Mouse (Mus musculus): ENCODE data around the gene Spats2.

Gene Spats2

DNA sequence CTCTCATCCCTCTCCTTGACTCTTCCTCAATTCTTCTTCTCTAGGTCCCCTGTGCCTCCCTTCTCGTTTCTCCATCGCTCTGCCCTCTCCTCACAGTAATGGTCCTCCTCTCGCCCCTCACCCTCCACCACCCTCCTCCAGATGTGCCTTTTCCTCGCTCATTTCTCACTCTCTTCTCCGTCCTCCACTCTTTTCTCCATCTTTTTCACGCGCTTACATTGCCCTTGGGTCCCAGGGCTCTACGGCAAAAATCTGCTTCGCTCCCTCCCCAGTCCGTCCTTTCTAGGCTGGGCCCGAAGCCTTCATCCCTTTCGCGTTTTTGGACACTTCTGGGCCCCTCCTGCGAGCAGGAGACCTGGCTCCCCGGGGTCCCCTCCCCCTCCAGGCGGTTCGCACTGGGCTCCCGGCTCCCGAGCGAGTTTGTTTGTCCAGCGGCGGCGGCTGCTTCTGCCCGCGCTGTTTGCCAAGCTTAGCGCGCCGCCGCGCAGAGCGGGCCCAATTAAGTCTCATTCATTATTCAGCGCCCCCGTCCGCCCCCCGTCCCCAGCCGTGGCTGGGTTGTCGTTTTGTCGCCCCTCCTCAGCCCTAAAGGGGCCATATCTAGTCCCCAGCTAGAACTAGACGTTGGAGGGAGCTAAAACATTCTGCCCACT, 27.8 kb upstream of the Spats2 start:
- in situ Hi-C loops (cut with MboI, MseI): no loop called here

DNA sequence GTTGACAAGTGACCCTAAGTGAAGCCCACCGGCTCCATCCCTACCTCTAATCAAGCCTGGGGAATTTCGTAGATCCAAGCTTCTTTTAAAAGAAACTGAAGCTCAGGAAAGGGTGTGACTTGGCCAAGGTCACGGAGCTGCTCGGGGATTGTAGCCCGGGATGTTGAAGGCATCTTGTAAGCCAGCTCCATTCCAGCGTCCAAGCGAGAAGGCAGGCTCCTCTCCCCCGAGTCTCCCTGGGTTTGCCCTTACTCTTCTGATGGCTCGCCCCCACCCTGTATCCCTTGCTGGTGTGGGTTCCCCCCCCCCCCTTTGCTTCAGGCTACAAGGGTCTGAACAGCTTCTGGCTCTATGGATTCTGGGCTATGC, 27.2 kb upstream of the Spats2 start:
- in situ Hi-C loops (cut with MboI, MseI): no loop called here

DNA sequence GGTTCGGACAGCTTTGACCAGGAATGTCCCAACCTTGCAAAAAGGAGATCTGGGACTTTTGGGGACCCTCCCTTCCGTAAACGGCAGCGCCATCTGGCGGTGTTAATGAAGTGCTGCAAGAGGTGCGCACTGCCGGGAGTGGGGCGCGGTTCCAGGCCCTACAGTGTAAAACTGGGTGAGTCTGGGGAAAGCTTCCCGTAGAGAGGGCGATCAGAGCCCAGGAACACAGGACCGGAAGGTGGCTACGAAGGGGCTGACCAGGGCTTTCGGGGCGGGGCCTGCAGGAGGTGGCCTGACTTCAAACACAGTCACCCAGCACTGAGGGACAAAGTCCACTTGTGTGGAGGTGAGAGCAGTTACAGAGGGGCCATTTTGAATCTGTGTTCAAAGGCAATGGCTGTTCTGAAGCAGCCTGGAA, 26.6 kb upstream of the Spats2 start:
- in situ Hi-C loops (cut with MboI, MseI): no loop called here

DNA sequence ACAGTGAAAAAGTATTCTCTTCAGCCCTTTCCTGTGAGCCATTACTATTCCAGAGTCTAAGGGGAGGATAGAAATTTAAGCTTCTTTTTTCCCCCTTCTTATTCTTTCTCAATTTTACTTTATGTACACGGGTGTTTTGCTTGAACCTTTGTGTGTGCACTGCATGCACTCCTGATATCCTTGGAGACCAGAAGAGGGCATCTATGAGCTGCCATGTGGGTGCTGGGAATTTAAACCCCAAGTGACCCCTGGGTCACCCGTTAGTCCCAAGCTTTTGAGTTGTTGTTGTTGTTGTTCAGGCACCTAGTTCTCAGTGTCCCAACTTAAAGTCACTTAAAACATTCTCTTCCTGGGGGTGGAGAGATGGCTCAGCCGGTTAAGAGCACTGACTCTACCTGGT, 25.7 kb upstream of the Spats2 start:
- in situ Hi-C loops (cut with MboI, MseI): loop anchor here (10.0 kb wide), 1 partner anchor 205 kb away; the partner anchor contains the start of genes Dhh and Rhebl1

DNA sequence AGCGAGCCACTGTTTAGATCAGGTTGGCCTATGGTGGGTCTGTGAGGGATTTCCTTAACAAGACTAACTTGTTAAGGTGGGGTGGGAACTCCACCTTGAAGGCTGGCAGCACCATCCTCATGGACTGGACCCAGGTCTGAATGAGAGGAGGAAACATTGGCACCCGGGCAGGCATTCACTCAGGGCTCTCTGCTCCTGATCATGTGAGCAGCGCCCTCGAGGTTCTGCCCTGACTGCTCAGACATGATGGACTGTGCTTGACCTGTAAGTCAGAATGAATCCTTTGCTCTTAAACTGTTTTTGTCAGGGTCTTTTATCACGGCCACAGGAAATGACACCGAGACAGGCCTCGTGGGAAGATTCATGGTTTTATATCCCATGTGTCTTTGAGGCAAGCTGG, 20.5 kb upstream of the Spats2 start:
- in situ Hi-C loops (cut with MboI, MseI): loop anchor here (10.0 kb wide), 1 partner anchor 210 kb away; the partner anchor contains the start of genes Dhh and Rhebl1

DNA sequence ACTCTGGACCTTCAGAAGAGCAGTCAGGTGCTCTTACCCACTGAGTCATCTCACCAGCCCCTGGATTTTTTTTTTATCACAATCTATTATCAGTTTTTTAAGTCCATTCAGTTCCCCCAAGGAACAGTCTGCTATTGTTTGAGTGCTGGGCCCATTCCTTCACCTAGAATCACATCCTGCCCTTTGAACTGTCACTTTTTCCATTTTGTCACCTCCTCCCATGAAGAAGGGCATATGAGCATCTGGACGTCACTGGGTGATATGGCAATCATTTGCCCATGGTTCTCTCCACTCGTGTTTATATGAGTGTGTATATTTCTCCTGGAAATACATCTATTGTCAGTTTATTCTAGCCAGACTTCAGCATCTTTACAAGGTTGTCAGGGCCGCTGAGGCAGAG, 17.9 kb upstream of the Spats2 start:
- in situ Hi-C loops (cut with MboI, MseI): loop anchor here (10.0 kb wide), 1 partner anchor 213 kb away; the partner anchor contains the start of genes Dhh and Rhebl1

DNA sequence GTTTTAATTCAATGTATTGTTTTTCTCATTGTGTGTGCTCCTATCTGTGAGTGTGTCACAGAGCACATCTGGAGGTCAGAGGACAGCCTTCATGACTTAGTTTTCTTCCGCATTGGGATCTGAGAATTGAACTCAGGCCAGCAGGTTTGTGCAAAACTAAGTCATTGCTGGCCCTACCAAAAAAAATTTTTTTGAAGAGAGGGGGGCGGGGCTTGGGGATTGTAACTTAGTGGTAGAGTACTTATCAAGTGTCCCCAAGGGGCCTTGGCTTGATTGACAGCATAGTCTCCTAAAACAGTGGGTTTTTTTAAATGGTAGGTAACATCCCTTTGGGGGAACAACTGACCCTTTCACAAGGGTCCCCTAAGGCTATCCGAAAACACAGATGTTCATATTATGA, 14.6 kb upstream of the Spats2 start:
- in situ Hi-C loops (cut with MboI, MseI): no loop called here

DNA sequence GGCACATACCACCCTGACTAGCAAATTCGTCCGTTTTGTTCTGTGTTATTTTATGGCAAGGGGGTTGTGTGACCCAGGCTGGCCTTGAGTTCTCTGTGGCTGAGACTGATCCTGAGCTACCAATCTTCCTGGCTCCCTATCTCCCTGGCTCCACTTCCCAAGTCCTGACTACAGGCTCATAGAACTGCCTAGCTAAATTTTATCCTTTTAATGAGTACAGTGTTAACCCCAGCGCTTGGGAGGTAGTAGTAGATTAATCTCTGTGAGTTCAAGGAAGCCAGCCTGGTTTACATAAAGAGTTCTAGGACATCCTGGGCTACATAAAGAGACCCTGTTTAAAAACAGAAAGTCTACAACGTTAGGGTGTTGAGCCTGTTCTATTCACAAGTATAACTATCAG, 13.9 kb upstream of the Spats2 start:
- in situ Hi-C loops (cut with MboI, MseI): no loop called here

DNA sequence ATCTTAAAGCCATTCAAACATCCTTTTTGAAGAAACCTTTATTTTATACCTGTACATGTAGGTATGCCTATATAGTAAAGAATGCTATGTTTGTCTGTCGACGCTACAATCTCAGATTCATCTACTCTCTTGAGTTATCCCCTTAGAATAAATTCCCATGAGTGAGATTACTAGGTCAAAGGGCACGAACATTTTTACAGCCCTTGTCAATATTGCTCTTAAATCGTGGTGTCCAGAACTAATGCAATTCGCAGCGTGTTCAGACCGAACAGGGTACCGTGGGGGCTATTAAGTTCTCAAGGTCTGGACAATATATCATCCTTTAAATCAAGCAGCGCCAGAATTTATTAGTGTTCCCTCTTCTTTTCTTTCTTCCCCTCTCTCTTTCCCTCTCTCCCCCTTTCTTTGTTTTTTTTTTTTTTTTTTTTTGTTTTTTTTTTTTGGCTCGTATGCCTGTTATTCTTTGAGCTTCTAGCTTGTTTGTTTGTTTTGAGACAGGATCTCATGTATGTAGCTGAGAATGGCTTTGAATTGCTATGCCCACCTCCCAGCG, 12.8 kb upstream of the Spats2 start:
- in situ Hi-C loops (cut with MboI, MseI): no loop called here

DNA sequence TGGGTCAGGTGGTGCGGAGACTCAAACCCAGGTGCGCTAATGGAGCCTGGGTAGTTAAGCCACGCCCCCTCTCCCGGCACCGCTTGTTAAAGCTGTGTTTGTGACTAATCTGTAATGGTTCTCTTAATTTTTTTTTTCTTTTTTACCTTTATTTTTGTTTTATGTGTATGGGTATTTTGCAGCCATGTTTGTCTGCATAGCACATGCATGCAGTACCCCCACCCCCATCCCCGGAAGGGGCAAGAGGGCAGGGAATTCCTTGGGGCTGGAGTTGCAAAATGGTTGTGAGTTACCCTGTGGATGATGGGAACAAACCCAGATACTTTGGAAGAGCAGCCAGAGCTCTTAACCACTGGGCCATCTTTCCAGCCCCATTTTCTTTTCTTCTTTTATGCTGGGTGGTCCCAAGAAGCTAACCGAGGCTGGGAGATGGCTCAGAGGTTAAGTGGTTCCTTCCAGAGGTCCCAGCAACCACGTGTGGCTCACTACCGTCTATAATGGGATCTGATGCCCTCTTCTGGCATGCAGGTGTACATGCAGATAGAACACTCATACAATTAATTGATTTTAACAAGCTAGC, 12.2 kb upstream of the Spats2 start:
- in situ Hi-C loops (cut with MboI, MseI): no loop called here

DNA sequence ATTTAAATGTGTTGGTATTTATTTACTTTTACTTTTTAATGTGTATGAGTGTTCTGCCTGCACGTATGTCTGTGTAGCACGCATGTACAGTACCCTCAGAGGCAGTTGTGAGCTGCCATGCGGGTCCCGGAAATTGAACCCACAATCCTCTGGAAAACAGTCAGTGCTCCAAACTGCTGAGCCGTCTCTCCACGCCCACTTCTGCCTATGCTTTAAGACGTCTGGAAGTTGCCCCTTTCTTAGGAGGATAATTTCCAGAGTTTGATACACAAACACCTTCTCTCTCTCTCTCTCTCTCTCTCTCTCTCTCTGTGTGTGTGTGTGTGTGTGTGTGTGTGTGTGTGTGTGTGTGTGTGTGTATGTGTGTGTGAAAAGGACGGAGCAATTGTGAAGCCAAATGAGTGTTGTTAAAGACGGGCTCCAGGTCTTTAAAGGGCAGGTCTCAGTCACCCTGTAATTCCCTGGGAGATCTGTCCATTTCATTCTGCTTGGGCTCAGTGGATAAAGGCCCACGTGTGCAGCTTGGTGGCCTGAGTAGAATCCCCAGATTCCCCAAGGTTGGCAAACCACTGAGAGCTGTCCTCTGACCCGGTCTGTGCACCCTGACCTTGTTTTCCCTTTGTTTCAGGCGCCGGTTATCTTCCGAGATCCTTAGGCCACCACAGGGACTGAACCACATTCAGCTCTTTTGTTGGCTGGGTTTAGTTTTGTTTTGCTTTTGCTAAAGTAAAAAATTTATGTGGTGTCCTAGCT, 11.2 kb upstream of the Spats2 start:
- in situ Hi-C loops (cut with MboI, MseI): no loop called here

DNA sequence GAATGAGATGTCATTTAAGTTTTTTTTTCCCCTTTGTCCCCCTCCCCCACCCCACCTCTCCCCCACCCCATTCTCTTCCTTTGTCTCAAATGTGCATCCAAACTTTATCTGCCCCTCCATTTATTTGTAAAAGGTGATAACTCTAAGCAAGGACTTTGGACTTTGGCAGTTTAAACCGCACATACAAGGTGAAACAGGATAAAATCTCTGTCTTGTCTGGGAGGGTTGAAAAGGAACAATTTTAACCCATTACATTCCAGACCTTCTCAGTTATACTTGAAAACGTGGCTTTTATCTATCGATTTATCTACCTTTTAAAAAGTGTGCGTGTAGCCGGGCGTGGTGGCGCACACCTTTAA, 10.7 kb upstream of the Spats2 start:
- in situ Hi-C loops (cut with MboI, MseI): no loop called here

DNA sequence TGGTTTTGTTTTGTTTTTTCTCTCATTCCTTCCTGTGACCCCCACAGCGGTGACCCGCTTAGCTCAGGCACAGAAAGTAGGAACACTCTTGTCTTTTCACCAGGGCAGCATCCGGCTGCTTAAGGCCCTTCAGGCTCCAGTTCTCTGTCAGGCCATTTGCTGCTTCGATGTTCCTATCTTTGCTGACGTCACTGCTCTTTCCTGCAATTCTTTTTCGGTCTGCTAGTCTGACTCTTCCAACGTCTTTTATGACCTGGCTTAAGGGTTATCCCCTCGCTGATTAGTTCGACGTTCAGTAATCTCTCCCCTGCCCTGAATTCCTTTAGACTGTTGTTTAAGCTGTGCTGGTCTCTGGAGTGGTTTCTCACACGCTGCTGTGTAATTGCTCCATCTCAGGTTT, 9.2 kb upstream of the Spats2 start:
- in situ Hi-C loops (cut with MboI, MseI): no loop called here

DNA sequence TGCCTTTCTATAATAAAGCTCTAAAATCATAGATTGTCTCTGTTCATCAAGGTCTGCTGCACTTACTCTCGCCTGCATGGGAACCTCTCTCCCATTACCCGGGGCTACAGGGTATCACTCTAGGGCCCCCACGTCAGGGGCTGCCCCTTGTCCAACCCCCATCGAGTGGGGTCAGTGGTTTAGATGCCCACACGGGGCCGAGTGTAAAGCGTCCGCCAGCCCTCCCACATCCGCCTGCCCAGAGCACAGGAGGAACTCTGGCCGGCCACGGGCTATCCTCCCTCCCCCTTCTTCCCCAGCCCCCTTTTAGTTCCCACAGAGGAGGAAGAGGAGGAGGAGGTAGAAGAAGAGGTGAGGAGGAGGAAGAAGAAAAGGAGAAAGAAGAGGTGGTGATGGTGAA, 4.9 kb upstream of the Spats2 start:
- in situ Hi-C loops (cut with MboI, MseI): no loop called here

DNA sequence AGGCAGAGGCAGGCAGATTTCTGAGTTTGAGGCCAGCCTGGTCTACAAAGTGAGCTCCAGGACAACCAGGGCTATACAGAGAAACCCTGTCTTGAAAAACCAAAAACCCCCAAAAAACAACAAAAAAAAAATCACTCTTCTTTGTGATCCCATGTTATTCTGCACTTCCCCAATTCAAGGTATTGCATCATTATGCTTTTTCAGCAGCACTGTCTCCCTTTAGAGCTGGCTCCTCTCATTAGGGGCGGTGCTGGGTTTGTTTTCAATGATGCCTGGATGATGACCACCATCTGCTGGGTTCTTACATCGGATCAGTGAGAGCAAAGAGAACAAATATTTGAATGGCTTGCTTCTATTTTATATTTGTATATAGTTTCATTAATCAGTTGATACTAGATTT, 3.1 kb upstream of the Spats2 start:
- in situ Hi-C loops (cut with MboI, MseI): no loop called here

DNA sequence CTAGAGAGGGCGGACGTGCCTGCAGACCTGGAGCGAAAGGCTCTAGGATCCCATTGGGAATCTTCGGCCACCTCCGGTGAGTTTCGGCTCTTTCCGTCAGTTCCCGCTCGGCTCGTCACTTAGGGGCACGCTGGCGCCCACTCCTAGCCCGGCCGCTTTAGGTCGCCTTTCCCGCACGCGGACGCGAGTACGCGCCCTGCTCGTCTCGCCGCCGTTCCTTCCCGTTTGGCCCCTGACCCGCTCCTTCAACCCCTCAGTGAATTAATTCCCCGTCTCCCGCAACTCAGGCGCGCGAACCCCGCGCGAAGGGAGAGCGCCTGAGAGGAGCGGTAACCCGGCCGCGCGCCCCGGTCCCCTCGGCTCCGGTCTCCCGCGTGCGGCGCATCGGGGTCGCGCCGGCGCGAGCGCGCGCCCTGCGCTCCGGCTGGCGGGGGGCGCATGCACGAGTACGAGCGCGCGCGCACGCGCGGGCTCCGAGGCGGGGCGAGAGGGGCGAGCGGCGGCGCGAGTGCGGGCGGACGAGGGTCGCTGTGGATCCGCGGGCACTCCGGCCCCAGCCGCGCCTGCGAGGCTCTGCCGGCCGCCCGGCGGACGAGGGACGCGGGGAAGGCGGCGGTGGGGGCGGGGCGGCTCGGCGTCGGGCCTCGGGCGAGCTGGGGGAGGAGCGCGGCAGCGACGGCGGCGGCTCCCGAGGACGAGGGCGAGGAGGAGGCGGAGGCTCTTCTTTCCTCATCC, 532 bp downstream of the Spats2 start:
- in situ Hi-C loops (cut with MboI, MseI): no loop called here

DNA sequence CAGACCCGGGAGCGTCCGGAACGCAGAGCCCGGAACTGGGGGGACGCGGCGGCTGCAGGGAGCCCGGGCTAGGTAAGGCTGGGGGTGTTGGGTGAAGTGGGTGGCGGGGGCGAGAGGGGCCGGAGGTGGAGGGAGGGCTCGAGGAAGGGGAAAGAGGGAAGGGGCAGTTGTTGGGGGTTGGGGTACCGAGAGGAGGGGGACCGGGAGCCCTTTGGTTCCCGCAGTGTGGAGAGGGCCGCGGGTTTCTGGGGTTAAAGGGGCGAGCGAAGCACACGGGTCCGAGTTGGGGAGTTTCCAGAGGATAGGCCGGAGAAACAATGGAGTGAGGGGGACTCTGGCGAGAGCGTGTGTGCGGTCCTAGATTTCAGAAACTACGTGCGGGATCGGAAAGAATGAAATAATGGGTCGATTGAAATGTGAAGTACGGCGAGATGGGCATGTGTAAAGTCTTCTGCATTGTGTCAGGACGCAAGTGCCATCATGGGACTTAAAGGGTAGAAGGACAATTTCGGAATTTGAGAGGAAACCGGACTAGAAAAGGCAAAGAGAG, 1.2 kb downstream of the Spats2 start:
- in situ Hi-C loops (cut with MboI, MseI): no loop called here

DNA sequence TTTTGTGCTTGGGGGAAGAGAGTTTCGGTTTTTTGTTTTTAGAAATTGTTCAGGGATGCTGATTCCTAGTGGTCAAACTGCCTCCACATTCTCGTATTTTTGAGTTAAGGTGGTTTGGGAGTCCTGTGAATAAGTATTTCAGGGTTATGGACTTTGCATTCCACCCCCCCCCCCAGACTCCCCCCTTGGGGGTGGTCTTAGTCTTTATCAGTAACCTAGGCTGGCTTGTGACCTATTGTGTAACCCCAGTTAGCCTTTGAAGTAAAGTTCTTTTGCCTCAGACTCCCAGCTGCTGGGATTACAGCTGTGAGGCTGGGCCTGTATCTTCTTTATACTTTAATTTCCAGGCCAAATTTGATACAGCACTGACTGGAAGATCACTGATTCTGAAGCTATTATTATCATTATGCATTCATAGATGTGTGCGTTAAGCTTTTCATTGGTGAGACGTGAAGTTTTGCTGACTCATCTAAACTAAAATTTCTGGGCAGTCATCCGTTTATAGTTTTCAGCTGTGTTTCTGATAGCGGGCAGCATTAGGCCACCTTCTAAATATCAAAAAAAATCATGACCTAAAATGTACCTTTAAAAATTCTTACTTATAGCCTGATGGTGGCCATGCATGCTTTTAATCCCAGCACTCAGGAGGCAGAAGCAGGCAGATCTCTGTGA, 2.3 kb downstream of the Spats2 start:
- in situ Hi-C loops (cut with MboI, MseI): no loop called here

DNA sequence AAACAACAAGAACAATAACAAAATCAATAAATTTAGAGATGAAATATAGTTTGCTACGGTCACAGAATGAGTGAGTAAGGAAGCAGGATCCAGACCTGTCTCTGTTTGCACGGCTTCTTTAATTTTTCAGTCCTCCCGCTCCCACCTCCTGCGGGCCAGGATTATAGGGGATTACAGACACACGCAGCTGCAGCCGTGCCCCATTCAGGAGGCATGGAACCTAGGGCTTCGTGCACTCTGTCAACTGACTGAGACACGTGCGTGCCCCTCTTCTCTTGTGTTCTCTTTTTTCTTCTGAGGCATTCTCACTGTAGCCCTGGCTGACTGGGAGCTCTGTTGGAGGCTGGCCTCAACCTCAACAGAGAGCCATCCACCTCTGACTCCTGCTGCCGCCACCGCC, 3.7 kb downstream of the Spats2 start:
- in situ Hi-C loops (cut with MboI, MseI): no loop called here

DNA sequence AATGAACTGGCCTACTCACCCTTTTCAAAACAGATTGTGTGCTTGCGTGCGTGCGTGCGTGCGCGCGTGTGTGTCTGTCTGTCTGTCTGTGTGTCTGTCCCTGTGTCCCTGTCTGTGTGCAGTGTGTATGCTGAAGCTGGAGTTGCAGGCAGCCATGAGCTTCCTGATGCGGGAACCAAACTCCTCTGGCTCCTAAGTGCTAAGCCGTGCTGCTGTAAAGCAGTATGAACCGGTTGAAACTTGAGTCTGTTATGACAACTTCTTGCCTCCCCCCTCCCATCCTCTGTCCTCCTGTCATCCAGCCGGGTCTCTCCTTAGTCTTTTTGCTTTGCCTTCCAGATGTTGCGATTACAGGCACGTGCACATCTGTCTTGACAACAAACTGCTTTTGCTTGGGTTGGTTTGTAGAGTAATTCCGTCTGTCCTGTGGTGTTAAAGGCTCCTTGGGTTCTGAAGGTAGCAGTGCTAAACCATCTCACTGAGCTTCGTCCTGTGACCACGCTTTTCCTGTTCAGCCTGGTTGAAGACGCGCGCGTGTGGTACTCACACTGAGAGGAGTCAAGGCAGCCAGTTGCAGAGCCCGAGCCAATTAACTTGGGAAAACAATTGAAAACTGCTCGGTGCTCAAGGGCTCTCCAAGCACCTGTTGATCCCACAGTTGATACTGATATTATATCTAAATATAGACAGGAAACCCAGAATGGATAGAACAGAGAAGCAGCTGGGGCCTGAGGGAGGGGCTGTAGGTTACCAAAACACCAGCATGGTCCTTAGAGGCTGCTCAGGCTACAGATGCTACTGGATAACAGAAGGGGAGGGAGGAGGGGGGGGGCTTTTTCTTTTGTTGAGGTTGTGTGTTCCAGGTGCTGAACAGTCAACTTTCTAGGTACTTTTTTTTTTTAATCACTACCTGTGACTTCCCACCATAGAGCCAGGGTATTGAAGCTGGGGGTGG, 4.5 kb downstream of the Spats2 start:
- in situ Hi-C loops (cut with MboI, MseI): no loop called here

All from regulatory T cell (primary cell).